Mouse (Mus musculus): ENCODE data around the gene Lrrc36.

DNA sequence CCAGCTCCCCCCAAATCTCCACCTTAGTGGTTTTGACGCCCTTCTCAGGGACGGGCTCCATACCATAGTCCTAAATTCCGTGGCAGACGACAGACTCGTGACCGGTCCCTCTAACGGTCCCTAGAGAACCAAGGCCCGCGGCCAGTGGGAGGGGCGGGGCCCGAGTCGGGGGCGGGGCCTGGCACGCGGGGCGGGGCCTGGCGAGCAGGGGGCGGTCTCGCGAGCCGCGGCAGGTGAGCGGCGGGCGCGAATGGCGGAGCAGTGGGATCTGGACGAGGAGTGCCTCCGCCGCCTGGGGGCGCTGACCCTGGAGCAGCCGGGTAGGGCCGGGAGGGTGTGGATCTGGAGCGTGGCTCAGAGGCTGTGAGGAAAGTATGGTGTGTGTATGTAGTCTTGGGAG, at the start of gene Lrrc36, which contains the start of gene Kctd19:
- TF ChIP-seq POLR2A (IDR thresholded peaks at IDR 0.05; ENCODE audit: borderline replicate concordance, extremely low read depth, low read depth, low read length) (no peak), CTCF (IDR thresholded peaks at IDR 0.05; ENCODE audit: insufficient read depth, low read length) (no peak)

Measured in lung, adult 2 months (tissue).